8 mouse cellular contexts compared by ENCODE assay signal in genomic region chr12:85639326-85640008, GRCm38 (mm10). TPM values are rescaled to one million over a fixed set of nuclear protein-coding genes. Genes with fewer than 3 reads are reported as not detected.
DNase-seq lines count a peak whose midpoint lies in the region; ATAC-seq lines count a peak whose summit lies in the region.

No protein-coding gene starts in this region.

- H3K27ac ChIP-seq in midbrain, embryonic 15.5 days, result no peak overlapping the region

- peak; percentile 26; the same call in 1 of the 2 replicates for ATAC-seq in frontal cortex, adult (ENCODE audit: low TSS enrichment)
- 0 out of 2 replicates have a peak, but pooled peaks have one; percentile 14 for ATAC-seq in midbrain, embryonic 15.5 days (replicated peaks)
- ATAC-seq in erythroid progenitor cell, adult 5-6 weeks (replicated peaks; ENCODE audit: low FRiP score, poor library complexity, severe bottlenecking), result no peak

- H3K9ac ChIP-seq in midbrain, embryonic 15.5 days, result no peak overlapping the region

- no peak overlapping the region for H3K4me3 ChIP-seq in midbrain, embryonic 15.5 days

- H3K36me3 ChIP-seq in midbrain, embryonic 15.5 days (replicated peaks), result no peaks in the 10 kb centered on the region

- 0 out of 2 replicates have a peak, but pooled peaks cover 3% of the 10 kb centered on the region for H3K4me1 ChIP-seq in midbrain, embryonic 15.5 days

- WGBS in midbrain, embryonic 15.5 days, result 77% methylated on average over 12 of the region's 12 CpGs

- no peaks in the 10 kb centered on the region for H3K27me3 ChIP-seq in midbrain, embryonic 15.5 days (replicated peaks)

- H3K4me2 ChIP-seq in midbrain, embryonic 15.5 days, result no peak overlapping the region

- no peak for DNase-seq in frontal cortex, postnatal 14 days (ENCODE audit: low spot score in 2 of 2)
- peak; percentile 46 for DNase-seq in urinary bladder, postnatal 10 days (ENCODE audit: low spot score)
- DNase-seq in urinary bladder, adult 2 months (ENCODE audit: low spot score), result no peak
- peak; percentile 39 to 45 for DNase-seq in kidney, adult 8-10 months
- no peak for DNase-seq in spleen, postnatal 14 days (ENCODE audit: low spot score in 2 of 2)

- no peaks in the 10 kb centered on the region for H3K9me3 ChIP-seq in midbrain, embryonic 15.5 days

RNA-seq across cellular contexts. Expression of gene Jdp2, which starts 40.6 kb away (rescaled TPM):
- polyA plus RNA-seq in urinary bladder, adult 2 months (2012; rRNA removed), result 20.3 and 27.1 TPM in 2 replicates
- polyA plus RNA-seq in midbrain, embryonic 15.5 days (2015; fragmentation: Nextera tagmentation; extraction: Ambion mirVana), result 0.83 and 0.92 TPM in 2 replicates
- total RNA-seq in erythroid progenitor cell, adult 5-6 weeks (2015; ENCODE audit: low replicate concordance), result 0.84 and 6.5 TPM in 2 replicates
- total RNA-seq in erythroid progenitor cell, adult 5-6 weeks (2017; ENCODE audit: low replicate concordance), result 1.8 and 4.9 TPM in 2 replicates

RNA-seq across cellular contexts. Expression of gene Batf, which starts 47.0 kb away (rescaled TPM):
- polyA plus RNA-seq in urinary bladder, adult 2 months (2012; rRNA removed), result 4.0 and 4.9 TPM in 2 replicates
- 1.1 and 1.5 TPM in 2 replicates for polyA plus RNA-seq in midbrain, embryonic 15.5 days (2015; fragmentation: Nextera tagmentation; extraction: Ambion mirVana)
- total RNA-seq in erythroid progenitor cell, adult 5-6 weeks (2015; ENCODE audit: low replicate concordance), result 10.8 TPM in 1 of 2 replicates, not detected in the other
- 0.61 and 6.3 TPM in 2 replicates for total RNA-seq in erythroid progenitor cell, adult 5-6 weeks (2017; ENCODE audit: low replicate concordance)

Comparison
In these comparisons a context has a peak if more than half of its experiments do, and no peak if none do; other contexts are left out.
1. DNase-seq: peak in urinary bladder, postnatal 10 days (single experiment) and kidney, adult 8-10 months (2 of 2); none in frontal cortex, postnatal 14 days (0 of 2), urinary bladder, adult 2 months (single experiment) and spleen, postnatal 14 days (0 of 2).
2. RNA of gene Jdp2, which starts 40.6 kb away (polyA plus RNA-seq): 20.3 to 27.1 TPM in urinary bladder, adult 2 months; 0.83 to 0.92 TPM in midbrain, embryonic 15.5 days; every median in the first group is over 10 times any median in the second.